Mouse (Mus musculus) C2C12 (cell line): Measurements from ENCODE around the gene Rhobtb3. TPM values are rescaled to one million over a fixed set of nuclear protein-coding genes. Genes with fewer than 3 reads are reported as not detected.

Experiments
- H3K27me3 ChIP-seq: one replicate; pipeline ENCODE4 v1.6.1; 2011; ENCODE audit not compliant: control insufficient read depth, insufficient read depth, insufficient read length
- H3K36me3 ChIP-seq: one replicate; pipeline ENCODE4 v1.6.1; 2011; ENCODE audit not compliant: control insufficient read depth, insufficient read depth
- H3K4me3 ChIP-seq: one replicate; pipeline ENCODE4 v1.5.1; 2011; ENCODE audit warnings: mild to moderate bottlenecking, control low read depth; ENCODE audit not compliant: poor library complexity, insufficient read depth, severe bottlenecking
- H3K79me2 ChIP-seq: one replicate; pipeline ENCODE4 v1.6.1; 2011; ENCODE audit not compliant: control insufficient read depth, insufficient read depth
- H3K79me3 ChIP-seq: one replicate; pipeline ENCODE4 v1.6.1; 2011; ENCODE audit warnings: low read depth, control low read depth
- H3ac ChIP-seq: one replicate; pipeline ENCODE3; 2011; ENCODE audit warnings: low read depth; ENCODE audit not compliant: control insufficient read depth, insufficient read length
- CEBPB ChIP-seq: IDR thresholded peaks from one replicate; pipeline ENCODE4 v1.6.1; 2011; ENCODE audit warnings: low read depth, mild to moderate bottlenecking, control low read depth, moderate library complexity
- CTCF ChIP-seq: IDR thresholded peaks from one replicate; pipeline ENCODE4 v1.5.1; 2011; ENCODE audit not compliant: control insufficient read depth, insufficient read depth, insufficient read length
- FOSL1 ChIP-seq: IDR thresholded peaks from one replicate; pipeline ENCODE4 v1.8.0; 2011; ENCODE audit warnings: mild to moderate bottlenecking, low read length; ENCODE audit not compliant: poor library complexity, insufficient read depth, severe bottlenecking
- MAX ChIP-seq: IDR thresholded peaks from one replicate; pipeline ENCODE4 v1.6.1; 2011; ENCODE audit warnings: mild to moderate bottlenecking, control low read depth
- MYOD1 ChIP-seq: IDR thresholded peaks from one replicate; pipeline ENCODE4 v1.6.1; 2011; ENCODE audit warnings: low read depth; ENCODE audit not compliant: control insufficient read depth, insufficient read length
- MYOG ChIP-seq: IDR thresholded peaks from one replicate; pipeline ENCODE4 v1.6.1; 2011; ENCODE audit not compliant: control insufficient read depth, insufficient read length; ENCODE audit errors: extremely low read depth
- USF1 ChIP-seq: IDR thresholded peaks from one replicate; pipeline ENCODE4 v1.6.1; 2011; ENCODE audit warnings: low read depth, mild to moderate bottlenecking, control low read depth, moderate library complexity
- polyA plus RNA-seq: library from polyadenylated mRNA; unstranded; fragments of >200 nt; fragmentation: generic; extraction: Trizol; gene quantifications from one replicate; pipeline ENCODE4 v1.2.1, GENCODE M21; 2012; ENCODE audit warnings: missing spikeins

Rhobtb3 gene
- polyA plus RNA-seq, 1 experiment = 10.1 TPM

- Histone ChIP-seq H3K27me3 (no peaks in the 10 kb centered on the region), H3ac (no peak overlapping the region), H3K79me3 (peaks cover 4% of the 10 kb centered on the region), H3K4me3 (no peak overlapping the region), H3K36me3 (no peaks in the 10 kb centered on the region), H3K79me2 (peaks cover 2% of the 10 kb centered on the region)
- no peak for TF ChIP-seq MYOD1
- TF ChIP-seq MYOG = no peak
- TF ChIP-seq USF1 = no peak
- TF ChIP-seq MAX = no peak
- TF ChIP-seq CEBPB = no peak
- no peak for TF ChIP-seq FOSL1
- TF ChIP-seq CTCF = no peak
These were observed 108.3 kb downstream of the Rhobtb3 start for GRCm38 (mm10) chr13:75835461-75835860.

DNA sequence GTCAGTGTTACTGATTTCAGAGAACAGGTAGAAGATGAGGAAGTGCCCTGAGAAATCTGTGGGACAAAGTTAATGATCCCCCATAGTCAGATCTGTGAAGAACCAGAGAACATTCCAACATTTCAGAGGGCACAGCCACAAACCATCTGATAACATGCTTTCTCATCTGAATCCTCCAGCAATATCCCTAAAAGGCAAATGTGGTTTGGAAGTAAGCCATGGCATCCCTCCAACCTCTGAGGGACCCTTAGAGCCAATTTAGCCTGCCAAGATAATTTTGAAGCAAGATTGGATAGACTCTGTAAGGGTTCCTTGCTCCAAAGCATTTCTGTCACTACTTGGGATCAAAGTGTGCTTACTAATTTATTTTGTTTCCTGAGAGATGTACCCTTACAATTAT, 110.2 kb downstream of the Rhobtb3 start:
- Histone ChIP-seq H3K27me3 (no peaks in the 10 kb centered on the region), H3K79me2 (no peaks in the 10 kb centered on the region), H3K4me3 (no peak overlapping the region), H3K79me3 (no peaks in the 10 kb centered on the region), H3ac (no peak overlapping the region), H3K36me3 (no peaks in the 10 kb centered on the region)
- TF ChIP-seq FOSL1 (no peak), MYOG (no peak), CEBPB (no peak), MAX (no peak), USF1 (no peak), CTCF (no peak), MYOD1 (no peak)

GRCm38 (mm10) chr13:75832697-75833096, 111.0 kb downstream of the Rhobtb3 start:
- Histone ChIP-seq H3K79me3 (no peaks in the 10 kb centered on the region), H3ac (no peak overlapping the region), H3K27me3 (no peaks in the 10 kb centered on the region), H3K4me3 (no peak overlapping the region), H3K79me2 (no peaks in the 10 kb centered on the region), H3K36me3 (no peaks in the 10 kb centered on the region)
- no peak for TF ChIP-seq MYOG
- no peak for TF ChIP-seq CEBPB
- no peak for TF ChIP-seq MAX
- no peak for TF ChIP-seq FOSL1
- TF ChIP-seq MYOD1 = no peak
- no peak for TF ChIP-seq USF1
- TF ChIP-seq CTCF = no peak

GRCm38 (mm10) chr13:75831710-75832109, 112.0 kb downstream of the Rhobtb3 start:
- TF ChIP-seq CEBPB (no peak), USF1 (no peak), MYOG (no peak), MAX (no peak), MYOD1 (no peak)
- H3ac ChIP-seq = no peak overlapping the region
- no peaks in the 10 kb centered on the region for H3K79me2 ChIP-seq
- no peaks in the 10 kb centered on the region for H3K79me3 ChIP-seq
- no peak overlapping the region for H3K4me3 ChIP-seq
- no peaks in the 10 kb centered on the region for H3K36me3 ChIP-seq
- no peaks in the 10 kb centered on the region for H3K27me3 ChIP-seq

- H3K4me3 ChIP-seq = no peak overlapping the region
- no peak overlapping the region for H3ac ChIP-seq
- no peak for TF ChIP-seq CTCF
- no peak for TF ChIP-seq MYOG
- TF ChIP-seq FOSL1 = no peak
- no peak for TF ChIP-seq USF1
- TF ChIP-seq MYOD1 = no peak
- TF ChIP-seq CEBPB = no peak
- no peak for TF ChIP-seq MAX
- H3K79me2 ChIP-seq = no peaks in the 10 kb centered on the region
- no peaks in the 10 kb centered on the region for H3K79me3 ChIP-seq
- no peaks in the 10 kb centered on the region for H3K36me3 ChIP-seq
- no peaks in the 10 kb centered on the region for H3K27me3 ChIP-seq
These were observed 113.0 kb downstream of the Rhobtb3 start for GRCm38 (mm10) chr13:75830708-75831107.

- Histone ChIP-seq H3K36me3 (no peaks in the 10 kb centered on the region), H3K27me3 (no peaks in the 10 kb centered on the region), H3K4me3 (no peak overlapping the region), H3ac (no peak overlapping the region), H3K79me2 (no peaks in the 10 kb centered on the region), H3K79me3 (no peaks in the 10 kb centered on the region)
- no peak for TF ChIP-seq MAX
- no peak for TF ChIP-seq MYOD1
- TF ChIP-seq CTCF = no peak
- no peak for TF ChIP-seq CEBPB
- no peak for TF ChIP-seq FOSL1
- no peak for TF ChIP-seq USF1
- no peak for TF ChIP-seq MYOG
These were observed 118.3 kb downstream of the Rhobtb3 start for GRCm38 (mm10) chr13:75825388-75825787.
